Mouse (Mus musculus) cortical plate, adult 2 months (tissue): ENCODE data around the gene Adprh.

Source experiments
- CTCF ChIP-seq: fragments of 200-500 bp; IDR thresholded peaks from 2 replicates; pipeline ENCODE4 v1.5.1; 2011; ENCODE audit warnings: mild to moderate bottlenecking, control low read depth, low read length; ENCODE audit not compliant: insufficient read depth; ENCODE audit errors: extremely low read depth
- POLR2A ChIP-seq: fragments of 200-500 bp; IDR thresholded peaks from 2 replicates; pipeline ENCODE4 v1.6.1; 2011; ENCODE audit warnings: mild to moderate bottlenecking, low read length, control low read depth; ENCODE audit not compliant: insufficient read depth; ENCODE audit errors: extremely low read depth

DNA sequence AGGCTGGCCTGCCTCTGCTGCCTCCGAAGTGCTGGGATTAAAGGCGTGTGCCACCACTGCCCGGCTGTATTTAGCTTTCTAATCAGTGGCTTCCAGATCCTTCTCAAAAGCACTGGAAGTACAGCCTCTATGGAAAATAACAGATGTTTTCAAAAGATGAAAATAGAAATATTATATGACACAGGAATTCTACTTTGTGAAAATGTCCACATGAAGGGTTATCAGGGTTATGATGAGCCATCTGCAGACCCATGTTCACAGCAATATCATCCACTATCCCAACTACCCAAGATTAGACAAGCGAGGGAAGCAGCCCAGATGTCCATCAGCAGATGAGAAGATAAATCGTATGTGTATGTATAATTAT lies 20.0 kb upstream of the Adprh start:
- TF ChIP-seq POLR2A (no peak), CTCF (no peak)
